20 mouse cellular contexts compared by ENCODE assay signal in genomic region chr15:17088644-17089228, GRCm38 (mm10).
"Had no signal": no experiment of that assay in that cellular context is flagged by ENCODE, and none has a peak within 500 bp of the region (broad histone marks: within the 10 kb centered on the region; RNA-seq: fewer than 3 reads in every experiment).

No protein-coding gene starts in this region.

- H3K4me1 ChIP-seq: lung, embryonic 15.5 days; megakaryocyte, embryonic 14.5 days; midbrain, embryonic 13.5 days; midbrain, embryonic 15.5 days; neural tube, embryonic 12.5 days had no signal

- H3K9ac ChIP-seq: liver, postnatal 0 days; lung, embryonic 15.5 days; midbrain, embryonic 13.5 days; midbrain, embryonic 15.5 days; neural tube, embryonic 12.5 days had no signal

- H3K27me3 ChIP-seq: lung, embryonic 15.5 days; megakaryocyte, embryonic 14.5 days; midbrain, embryonic 13.5 days; midbrain, embryonic 15.5 days; neural tube, embryonic 12.5 days had no signal

- H3K9me3 ChIP-seq: lung, embryonic 15.5 days; megakaryocyte, embryonic 14.5 days; midbrain, embryonic 13.5 days; midbrain, embryonic 15.5 days; neural tube, embryonic 12.5 days had no signal

- H3K4me3 ChIP-seq: lung, embryonic 15.5 days; megakaryocyte, embryonic 14.5 days; midbrain, embryonic 13.5 days; midbrain, embryonic 15.5 days; neural tube, embryonic 12.5 days had no signal

- ATAC-seq: liver, postnatal 0 days; lung, postnatal 0 days; midbrain, embryonic 13.5 days; midbrain, embryonic 15.5 days had no signal

- H3K4me2 ChIP-seq: lung, embryonic 15.5 days; midbrain, embryonic 11.5 days; midbrain, embryonic 13.5 days; midbrain, embryonic 15.5 days; neural tube, embryonic 12.5 days had no signal

- DNase-seq: liver, postnatal 0 days; lung, adult 2 months; lung, postnatal 14 days; lung, postnatal 36 days; retina, postnatal 1 day; right cerebral cortex, adult 18-20 months; right cerebral cortex, postnatal 25 days; right cerebral cortex, postnatal 4 days; spleen, adult 18-20 months; thymus, adult 2 months; thymus, postnatal 25 days; thymus, postnatal 4 days had no signal

- H3K27ac ChIP-seq: lung, embryonic 15.5 days; macrophage; midbrain, embryonic 13.5 days; midbrain, embryonic 15.5 days; neural tube, embryonic 12.5 days had no signal

- H3K36me3 ChIP-seq: lung, embryonic 15.5 days; midbrain, embryonic 13.5 days; midbrain, embryonic 15.5 days; neural tube, embryonic 12.5 days had no signal
